Mouse (Mus musculus) MEL (cell line): ENCODE data around the gene Mia3. TPM values are rescaled to one million over a fixed set of nuclear protein-coding genes. Genes with fewer than 3 reads are reported as not detected.
A peak's percentile ranks its signal among the peaks of the same experiment; 100 is the strongest.

Experiments used
- DNase-seq: peaks from one replicate; pipeline ENCODE4 v3.0.0; 2011; ENCODE audit warnings: low read depth, low spot score
- H3K27ac ChIP-seq: 2 replicates; pipeline ENCODE4 v1.5.1; 2012; ENCODE audit warnings: low read depth, mild to moderate bottlenecking, control low read depth, low read length, moderate library complexity; ENCODE audit not compliant: control insufficient read depth
- H3K27me3 ChIP-seq, 2 experiments: fragments of 150-350 bp in 1 of 2; sonication (generic) in 1 of 2; 2 replicates each; pipeline ENCODE4 v1.6.1; 2012; ENCODE audit warnings: low read length in 2 of 2, mild to moderate bottlenecking in 2 of 2, improper control_type of control experiment in 1 of 2, moderate library complexity in 1 of 2; ENCODE audit not compliant: insufficient read depth in 2 of 2, control insufficient read depth in 1 of 2
- H3K36me3 ChIP-seq, 2 experiments: 2 replicates each; pipeline ENCODE4 v1.6.1; 2012 to 2014; ENCODE audit warnings: low read length in 2 of 2, improper control_type of control experiment in 1 of 2, inconsistent platforms in 1 of 2, mild to moderate bottlenecking in 1 of 2; ENCODE audit not compliant: insufficient read depth in 2 of 2, control insufficient read depth in 1 of 2
- H3K4me1 ChIP-seq, 2 experiments: fragments of 150-350 bp in 1 of 2; sonication (generic) in 1 of 2; 2 replicates each; pipeline ENCODE4 v1.6.1; 2012; ENCODE audit warnings: low read length in 2 of 2, improper control_type of control experiment in 1 of 2, mild to moderate bottlenecking in 1 of 2; ENCODE audit not compliant: insufficient read depth in 2 of 2, control insufficient read depth in 1 of 2
- H3K4me3 ChIP-seq, 2 experiments: fragments of 150-350 bp in 1 of 2; sonication (generic) in 1 of 2; 2 replicates each; pipeline ENCODE4 v1.5.1; 2012; ENCODE audit warnings: low read depth in 2 of 2, low read length in 2 of 2, mild to moderate bottlenecking in 2 of 2, moderate library complexity in 2 of 2, control low read depth in 1 of 2, improper control_type of control experiment in 1 of 2; ENCODE audit not compliant: control insufficient read depth in 1 of 2, insufficient read depth in 1 of 2
- H3K79me2 ChIP-seq: 2 replicates; pipeline ENCODE4 v1.6.1; 2012; ENCODE audit warnings: mild to moderate bottlenecking, low read length, moderate library complexity; ENCODE audit not compliant: control insufficient read depth, poor library complexity, insufficient read depth
- H3K9ac ChIP-seq: 2 replicates; pipeline ENCODE4 v1.6.1; 2012; ENCODE audit warnings: low read depth, mild to moderate bottlenecking, control low read depth, low read length, moderate library complexity; ENCODE audit not compliant: control insufficient read depth, poor library complexity, severe bottlenecking
- H3K9me3 ChIP-seq: fragments of 150-350 bp; sonication (generic); replicated peaks from 2 replicates; pipeline ENCODE4 v1.6.1; 2012; ENCODE audit warnings: mild to moderate bottlenecking, low read length, improper control_type of control experiment, moderate library complexity; ENCODE audit not compliant: insufficient read depth
- BHLHE40 ChIP-seq: IDR thresholded peaks from 2 replicates; pipeline ENCODE4 v1.6.1; 2012; ENCODE audit warnings: low read depth, mild to moderate bottlenecking, inconsistent platforms, low read length, improper control_type of control experiment, borderline replicate concordance
- CHD2 ChIP-seq: IDR thresholded peaks from 2 replicates; pipeline ENCODE4 v1.6.1; 2011; ENCODE audit warnings: low read length, improper control_type of control experiment
- CTCF ChIP-seq, 3 experiments: IDR thresholded peaks in 2 of 3; conservative IDR thresholded peaks in 1 of 3; 2 replicates each; pipeline ENCODE4 v1.5.1; 2011 to 2012; ENCODE audit warnings: low read length in 3 of 3, low read depth in 2 of 3, mild to moderate bottlenecking in 2 of 3, improper control_type of control experiment in 1 of 3, inconsistent platforms in 1 of 3, mixed read lengths in 1 of 3, moderate library complexity in 1 of 3; ENCODE audit not compliant: control insufficient read depth in 1 of 3, insufficient read depth in 1 of 3, poor library complexity in 1 of 3, severe bottlenecking in 1 of 3
- ELF1 ChIP-seq: IDR thresholded peaks from 2 replicates; pipeline ENCODE4 v1.6.1; 2014; ENCODE audit warnings: low read depth, mild to moderate bottlenecking, inconsistent platforms, low read length, improper control_type of control experiment, moderate library complexity
- ETS1 ChIP-seq: IDR thresholded peaks from 2 replicates; pipeline ENCODE4 v1.6.1; 2012; ENCODE audit warnings: low read depth, mild to moderate bottlenecking, inconsistent platforms, low read length, improper control_type of control experiment, moderate library complexity
- GABPA ChIP-seq: IDR thresholded peaks from 2 replicates; pipeline ENCODE4 v1.6.1; 2012; ENCODE audit warnings: low read depth, mild to moderate bottlenecking, inconsistent platforms, low read length, improper control_type of control experiment, moderate library complexity
- MAFK ChIP-seq: IDR thresholded peaks from 2 replicates; pipeline ENCODE4 v1.6.1; 2011; ENCODE audit warnings: low read depth, mild to moderate bottlenecking, low read length, improper control_type of control experiment, borderline replicate concordance
- MAZ ChIP-seq: IDR thresholded peaks from 2 replicates; pipeline ENCODE4 v1.6.1; 2012; ENCODE audit warnings: low read depth, mild to moderate bottlenecking, inconsistent platforms, low read length, improper control_type of control experiment
- MEF2A ChIP-seq: IDR thresholded peaks from 2 replicates; pipeline ENCODE4 v1.6.1; 2014; ENCODE audit warnings: low read depth, mild to moderate bottlenecking, inconsistent platforms, low read length, improper control_type of control experiment; ENCODE audit not compliant: poor library complexity, insufficient replicate concordance, severe bottlenecking; ENCODE audit errors: extremely low read depth
- MYB ChIP-seq: IDR thresholded peaks from 2 replicates; pipeline ENCODE4 v1.6.1; 2011; ENCODE audit warnings: mild to moderate bottlenecking, low read depth, low read length, improper control_type of control experiment
- NELFE ChIP-seq: IDR thresholded peaks from 2 replicates; pipeline ENCODE4 v1.6.1; 2011; ENCODE audit warnings: low read depth, low read length, improper control_type of control experiment
- POLR2A ChIP-seq, 2 experiments: IDR thresholded peaks; 2 replicates each; pipeline ENCODE4 v1.6.1; 2011 to 2012; ENCODE audit warnings: low read length in 2 of 2, mild to moderate bottlenecking in 2 of 2, control low read depth in 1 of 2, improper control_type of control experiment in 1 of 2, low read depth in 1 of 2, moderate library complexity in 1 of 2; ENCODE audit not compliant: control insufficient read depth in 1 of 2, insufficient read depth in 1 of 2, poor library complexity in 1 of 2
- POLR2AphosphoS2 ChIP-seq: IDR thresholded peaks from 2 replicates; pipeline ENCODE4 v1.6.1; 2011; ENCODE audit warnings: low read length, improper control_type of control experiment
- RAD21 ChIP-seq: IDR thresholded peaks from 2 replicates; pipeline ENCODE4 v1.6.1; 2011; ENCODE audit warnings: mild to moderate bottlenecking, low read depth, low read length, improper control_type of control experiment
- RCOR1 ChIP-seq: IDR thresholded peaks from 2 replicates; pipeline ENCODE4 v1.6.1; 2012; ENCODE audit warnings: low read depth, mild to moderate bottlenecking, inconsistent platforms, low read length, improper control_type of control experiment
- TAL1 ChIP-seq: IDR thresholded peaks from 2 replicates; pipeline ENCODE4 v1.6.1; 2012; ENCODE audit warnings: mild to moderate bottlenecking, inconsistent platforms, low read length, moderate library complexity, mixed read lengths
- TCF12 ChIP-seq: IDR thresholded peaks from 2 replicates; pipeline ENCODE4 v1.6.1; 2014; ENCODE audit warnings: low read depth, mild to moderate bottlenecking, inconsistent platforms, low read length, improper control_type of control experiment, moderate library complexity
- USF2 ChIP-seq, 2 experiments: IDR thresholded peaks; 2 replicates each; pipeline ENCODE4 v1.6.1; 2011 to 2012; ENCODE audit warnings: improper control_type of control experiment in 2 of 2, low read length in 2 of 2, borderline replicate concordance in 1 of 2, inconsistent platforms in 1 of 2, low read depth in 1 of 2, mild to moderate bottlenecking in 1 of 2; ENCODE audit not compliant: insufficient read depth in 1 of 2
- ZKSCAN1 ChIP-seq: IDR thresholded peaks from 2 replicates; pipeline ENCODE4 v1.6.1; 2012; ENCODE audit warnings: low read depth, mild to moderate bottlenecking, inconsistent platforms, low read length, improper control_type of control experiment, moderate library complexity
- ZMIZ1 ChIP-seq: IDR thresholded peaks from 2 replicates; pipeline ENCODE4 v1.6.1; 2012; ENCODE audit warnings: low read depth, mild to moderate bottlenecking, inconsistent platforms, low read length, improper control_type of control experiment, moderate library complexity
- ZNF384 ChIP-seq: IDR thresholded peaks from 2 replicates; pipeline ENCODE4 v1.6.1; 2012; ENCODE audit warnings: low read depth, mild to moderate bottlenecking, inconsistent platforms, low read length, improper control_type of control experiment
- polyA plus RNA-seq, 2 experiments: library from polyadenylated mRNA; stranded (reverse) in 1 of 2; unstranded in 1 of 2; fragments of >175 nt in 1 of 2; fragments of >200 nt in 1 of 2; gene quantifications; 2 replicates each; pipeline versions ENCODE4 v1.2.1 to v1.2.4; 2012; ENCODE audit warnings: low replicate concordance in 2 of 2, low read depth in 1 of 2; ENCODE audit not compliant: insufficient read length in 2 of 2, insufficient read depth in 1 of 2, missing spikeins in 1 of 2
- total RNA-seq: library from RNA; depleted of rRNA; stranded (reverse); fragments of 300-350 nt; gene quantifications from 2 replicates; pipeline ENCODE4 v1.2.3, GENCODE M21; 2012

Gene Mia3
- total and polyA plus RNA-seq, 3 experiments, result 47.6 to 50.1 TPM; not detected in 1

GRCm38 (mm10) chr1:183377045-183377444 is 7.7 kb upstream of the Mia3 start:
- Histone ChIP-seq H3K9me3 (no peaks in the 10 kb centered on the region), H3K36me3 (no peaks in the 10 kb centered on the region; a peak in 1 of 4 replicates), H3K9ac (no peak overlapping the region), H3K79me2 (no peaks in the 10 kb centered on the region)
- no peak for TF ChIP-seq ETS1
- TF ChIP-seq ZKSCAN1, result peak; percentile 81
- TF ChIP-seq, all 39 proteins: peak for 1
- DNase-seq, result no peak
- H3K4me3 ChIP-seq, result no peak overlapping the region
- H3K4me1 ChIP-seq, result 0 out of 4 replicates have a peak, but pooled peaks cover 0 to 9% of the 10 kb centered on the region in 2 experiments
- no peak overlapping the region for H3K27ac ChIP-seq
- peaks cover 0 to 11% of the 10 kb centered on the region in 2 experiments; a peak in 3 of 4 replicates for H3K27me3 ChIP-seq

- H3K4me1 ChIP-seq, result peaks cover 0 to 13% of the 10 kb centered on the region in 2 experiments; a peak in 2 of 4 replicates
- H3K9me3 ChIP-seq, result no peaks in the 10 kb centered on the region
- H3K79me2 ChIP-seq, result no peaks in the 10 kb centered on the region
- H3K36me3 ChIP-seq, result no peaks in the 10 kb centered on the region; a peak in 1 of 4 replicates
- H3K4me3 ChIP-seq, result no peak overlapping the region
- TF ChIP-seq BHLHE40 (no peak), TCF12 (no peak), CTCF (IDR thresholded peaks at IDR 0.05 in 2 of 3, conservative IDR thresholded peaks at IDR 0.05 in 1 of 3; ENCODE audit: control insufficient read depth in 1 of 3, insufficient read depth in 1 of 3, low read depth in 2 of 3, low read length in 3 of 3, poor library complexity in 1 of 3, severe bottlenecking in 1 of 3) (peak in 2 of 3 experiments; percentile 12 to 28; a peak in 3 of 6 replicates)
- TF ChIP-seq, all 39 proteins: peak for 1
- Histone ChIP-seq H3K9ac (no peak overlapping the region), H3K27ac (no peak overlapping the region), H3K27me3 (peaks cover 0 to 4% of the 10 kb centered on the region in 2 experiments; a peak in 3 of 4 replicates)
- DNase-seq, result no peak
Measured at GRCm38 (mm10) chr1:183374728-183375127, 5.4 kb upstream of the Mia3 start.

GRCm38 (mm10) chr1:183368601-183369400 is 552 bp downstream of the Mia3 start:
- Histone ChIP-seq H3K79me2 (peaks cover 4% of the 10 kb centered on the region; the same call in 1 of the 2 replicates), H3K36me3 (peaks cover 0 to 4% of the 10 kb centered on the region in 2 experiments; a peak in 2 of 4 replicates), H3K9me3 (no peaks in the 10 kb centered on the region), H3K27ac (no peak overlapping the region), H3K27me3 (no peaks in the 10 kb centered on the region), H3K4me1 (peaks cover 0 to 13% of the 10 kb centered on the region in 2 experiments; a peak in 2 of 4 replicates), H3K4me3 (peak overlapping the region; percentile 79 to 94), H3K9ac (peak overlapping the region; percentile 89)
- no peak for DNase-seq
- TF ChIP-seq GABPA, result no peak
- TF ChIP-seq TCF12, result no peak
- no peak for TF ChIP-seq POLR2A (IDR thresholded peaks at IDR 0.05; ENCODE audit: control insufficient read depth in 1 of 2, insufficient read depth in 1 of 2, low read depth in 1 of 2, low read length in 2 of 2, poor library complexity in 1 of 2)
- no peak for TF ChIP-seq ZNF384
- no peak for TF ChIP-seq CHD2
- no peak for TF ChIP-seq USF2 (IDR thresholded peaks at IDR 0.05; ENCODE audit: borderline replicate concordance in 1 of 2, insufficient read depth in 1 of 2, low read depth in 1 of 2, low read length in 2 of 2)
- TF ChIP-seq MEF2A, result no peak
- no peak for TF ChIP-seq CTCF (IDR thresholded peaks at IDR 0.05 in 2 of 3, conservative IDR thresholded peaks at IDR 0.05 in 1 of 3; ENCODE audit: control insufficient read depth in 1 of 3, insufficient read depth in 1 of 3, low read depth in 2 of 3, low read length in 3 of 3, poor library complexity in 1 of 3, severe bottlenecking in 1 of 3)
- no peak for TF ChIP-seq RAD21
- TF ChIP-seq ELF1, result no peak
- no peak for TF ChIP-seq ZKSCAN1
- TF ChIP-seq ZMIZ1, result no peak
- TF ChIP-seq MAZ, result no peak
- TF ChIP-seq POLR2AphosphoS2, result no peak
- TF ChIP-seq MYB, result no peak
- TF ChIP-seq MAFK, result no peak
- no peak for TF ChIP-seq NELFE
- TF ChIP-seq TAL1, result no peak
- TF ChIP-seq RCOR1, result no peak
- TF ChIP-seq, all 39 proteins: peak for 0
